Mouse (Mus musculus): ENCODE measurements around the gene Stap2.
A peak's percentile ranks its signal among the peaks of the same experiment; 100 is the strongest.

DNA sequence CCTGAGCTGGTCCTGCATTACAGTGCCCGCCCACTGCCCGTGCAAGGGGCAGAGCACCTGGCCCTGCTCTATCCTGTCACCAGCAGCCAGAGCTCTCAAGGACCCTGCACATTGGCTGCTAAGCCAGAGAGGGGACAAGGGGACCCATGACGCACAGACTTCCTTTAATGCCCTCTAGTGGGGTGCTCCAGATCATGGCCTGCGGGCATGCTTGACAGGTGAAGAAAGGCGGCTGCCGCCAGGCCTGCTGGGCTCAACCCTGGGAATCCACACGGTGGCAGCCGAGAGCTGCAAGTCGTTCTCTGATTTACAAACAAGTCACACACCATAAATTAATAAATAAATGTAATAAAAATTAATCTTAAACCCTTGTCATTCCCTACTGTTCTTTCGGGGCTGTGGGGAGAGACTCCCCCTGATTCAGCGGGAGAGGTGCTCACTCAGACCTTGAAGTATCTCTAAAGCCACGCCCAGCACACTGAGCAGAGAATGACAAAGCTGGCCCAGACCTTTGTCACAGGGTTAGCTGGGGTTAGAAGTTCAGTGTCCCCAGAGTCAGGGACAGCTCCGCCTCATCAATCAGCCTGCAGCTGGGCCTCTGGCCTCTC, 29.0 kb downstream of the Stap2 start:
- TF ChIP-seq CTCF (IDR thresholded peaks at IDR 0.05; ENCODE audit: low read depth, low read length) (peak; percentile 73), POLR2A (IDR thresholded peaks at IDR 0.05; ENCODE audit: insufficient read depth, low read length) (no peak), EP300 (IDR thresholded peaks at IDR 0.05; ENCODE audit: insufficient read depth, low read depth, low read length) (no peak)

Measured in ES-Bruce4 (cell line).